Mouse (Mus musculus) stomach, postnatal 0 days (tissue): Measurements from ENCODE around the gene F2rl3.

Experiments
- CTCF ChIP-seq: IDR thresholded peaks from 2 replicates; pipeline ENCODE4 v1.5.1; 2016; ENCODE audit warnings: antibody characterized with exemption, low read depth, mild to moderate bottlenecking, moderate library complexity
- EP300 ChIP-seq: optimal IDR thresholded peaks from 2 replicates; pipeline ENCODE3; 2016; ENCODE audit warnings: antibody characterized with exemption

GRCm38 (mm10) chr8:72735001-72735400, 26.7 kb upstream of the F2rl3 start:
- TF ChIP-seq CTCF (peak; percentile 44), EP300 (no peak)
